Mouse (Mus musculus): Measurements from ENCODE around the gene Tenm1. TPM values are rescaled to one million over a fixed set of nuclear protein-coding genes. Genes with fewer than 3 reads are reported as not detected.

The Tenm1 gene
- polyA plus RNA-seq, 1 experiment from 2014 or later, result 0.10 TPM

DNA sequence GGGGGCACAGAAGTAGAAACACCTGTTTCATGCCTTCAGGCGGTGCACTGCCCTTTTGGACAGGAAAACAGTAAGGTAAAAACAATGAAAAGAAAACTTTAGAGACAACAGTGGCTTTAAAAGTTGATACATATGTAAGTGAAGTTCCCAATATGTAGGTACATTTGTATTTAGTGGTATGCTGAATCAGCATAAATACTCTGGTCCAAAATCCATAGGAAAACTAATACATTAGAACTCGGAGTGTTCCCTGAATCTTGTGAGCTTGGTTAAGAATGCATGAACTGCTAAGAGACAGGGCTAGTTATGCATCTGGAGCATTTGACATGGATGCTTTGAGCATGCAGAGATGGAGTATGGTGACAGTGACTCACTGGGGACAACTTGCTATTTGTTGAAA lies 906.1 kb downstream of the Tenm1 start:
- Histone ChIP-seq H3K27ac (no peak overlapping the region), H3K4me2 (no peak overlapping the region), H3K9me3 (replicated peaks) (no peaks in the 10 kb centered on the region), H3K4me1 (replicated peaks) (no peaks in the 10 kb centered on the region), H3K9ac (no peak overlapping the region), H3K27me3 (no peaks in the 10 kb centered on the region), H3K36me3 (no peaks in the 10 kb centered on the region), H3K4me3 (no peak overlapping the region)
- no peak for ATAC-seq (replicated peaks; ENCODE audit: insufficient number of reproducible peaks, insufficient read depth, low FRiP score, low read depth)
- WGBS, result 84% methylated on average over 2 of the region's 2 CpGs

DNA sequence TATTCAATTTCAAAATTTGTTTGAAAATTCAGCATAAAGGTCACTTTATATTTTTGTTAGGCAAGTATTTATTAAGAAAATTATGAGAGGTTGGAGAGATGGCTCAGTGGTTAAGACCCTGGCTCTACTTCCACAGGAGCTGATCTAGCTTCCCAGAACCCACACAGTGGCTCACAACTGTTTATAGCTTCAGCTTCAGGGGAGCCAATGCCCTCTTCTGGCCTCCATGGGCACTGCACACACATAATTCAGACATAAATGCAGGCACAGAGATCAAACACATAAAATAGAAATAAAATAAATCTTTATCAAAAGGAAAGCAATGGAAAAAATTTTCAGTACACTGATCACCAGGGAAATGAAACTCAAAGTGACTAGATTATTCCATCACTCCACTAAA lies 916.4 kb downstream of the Tenm1 start:
- no peak overlapping the region for H3K4me2 ChIP-seq
- no peak overlapping the region for H3K4me3 ChIP-seq
- no peaks in the 10 kb centered on the region for H3K9me3 ChIP-seq (replicated peaks)
- ATAC-seq (replicated peaks; ENCODE audit: insufficient number of reproducible peaks, insufficient read depth, low FRiP score, low read depth), result no peak
- no peak overlapping the region for H3K27ac ChIP-seq
- H3K4me1 ChIP-seq (replicated peaks), result no peaks in the 10 kb centered on the region
- no peaks in the 10 kb centered on the region for H3K27me3 ChIP-seq
- no peak overlapping the region for H3K9ac ChIP-seq
- no peaks in the 10 kb centered on the region for H3K36me3 ChIP-seq

DNA sequence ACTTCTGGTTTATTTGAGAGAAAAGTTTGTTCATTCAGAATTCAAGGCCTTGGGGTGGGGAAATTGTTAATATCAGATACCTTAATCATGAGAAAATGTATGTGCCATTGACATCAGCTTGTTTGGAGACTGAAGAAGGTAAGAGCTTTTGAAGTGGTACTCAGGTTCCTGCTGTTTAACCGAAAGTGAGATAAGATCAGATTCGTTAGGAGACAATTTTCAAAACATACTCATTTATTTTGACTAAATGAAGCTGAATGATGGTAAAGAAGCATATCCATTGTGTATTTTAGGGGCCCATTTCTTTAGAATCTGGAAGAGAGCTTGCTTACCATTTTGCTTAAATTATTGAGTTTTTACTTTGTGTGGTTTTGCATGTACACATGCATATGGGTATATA lies 917.8 kb downstream of the Tenm1 start:
- 51% methylated on average over 2 of the region's 2 CpGs for whole genome bisulfite sequencing
- no peaks in the 10 kb centered on the region for H3K9me3 ChIP-seq (replicated peaks)
- no peaks in the 10 kb centered on the region for H3K4me1 ChIP-seq (replicated peaks)
- H3K27me3 ChIP-seq, result no peaks in the 10 kb centered on the region
- H3K9ac ChIP-seq, result no peak overlapping the region
- ATAC-seq (replicated peaks; ENCODE audit: insufficient number of reproducible peaks, insufficient read depth, low FRiP score, low read depth), result no peak
- H3K27ac ChIP-seq, result no peak overlapping the region
- no peak overlapping the region for H3K4me3 ChIP-seq
- H3K36me3 ChIP-seq, result no peaks in the 10 kb centered on the region
- H3K4me2 ChIP-seq, result no peak overlapping the region

DNA sequence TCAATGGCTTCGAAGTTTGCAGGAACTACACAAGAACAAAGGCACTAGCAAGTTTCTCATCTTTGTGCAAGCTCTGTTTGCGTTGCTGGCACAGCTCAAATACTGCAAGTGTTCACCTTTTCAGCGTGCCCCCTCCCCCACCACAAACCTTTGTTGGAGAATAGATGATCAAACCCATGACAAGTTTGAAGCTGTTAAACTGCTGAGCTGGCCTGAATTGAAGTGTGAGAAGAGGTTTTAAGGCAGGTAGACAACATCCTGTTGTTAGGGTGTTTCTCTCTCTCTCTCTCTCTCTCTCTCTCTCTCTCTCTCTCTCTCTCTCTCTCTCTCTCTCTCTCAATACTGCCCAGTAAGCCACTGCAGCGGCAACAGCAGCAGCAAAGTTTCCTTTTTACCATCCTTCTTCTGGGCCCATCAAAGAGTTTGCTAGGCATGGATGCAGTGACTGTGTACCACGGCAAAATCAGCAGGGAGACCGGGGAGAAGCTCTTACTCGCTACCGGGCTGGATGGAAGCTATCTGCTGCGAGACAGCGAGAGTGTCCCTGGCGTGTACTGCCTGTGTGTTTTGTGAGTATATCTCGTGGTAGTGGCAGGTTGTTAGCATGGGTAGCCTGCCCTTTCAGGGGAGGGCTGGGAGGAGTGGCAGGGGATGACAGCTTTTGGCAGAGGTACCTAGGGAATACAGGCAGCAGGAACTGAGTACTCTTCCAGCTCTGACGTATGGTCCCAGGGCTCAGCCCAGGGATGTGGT lies 926.5 kb downstream of the Tenm1 start, which contains the start of gene Sh2d1a:
Gene Sh2d1a, plus strand, starts transcription at position 163 of the 753 bp plus-strand sequence.
- H3K36me3 ChIP-seq, result no peaks in the 10 kb centered on the region
- no peak for ATAC-seq (replicated peaks; ENCODE audit: insufficient number of reproducible peaks, insufficient read depth, low FRiP score, low read depth)
- WGBS, result 73% methylated on average over 13 of the region's 13 CpGs
- no peaks in the 10 kb centered on the region for H3K4me1 ChIP-seq (replicated peaks)
- no peak within 1 kb of the TSS for H3K27ac ChIP-seq
- no peak within 1 kb of the TSS for H3K4me3 ChIP-seq
- H3K9me3 ChIP-seq (replicated peaks), result no peaks in the 10 kb centered on the region
- H3K9ac ChIP-seq, result no peak within 1 kb of the TSS
- no peaks in the 10 kb centered on the region for H3K27me3 ChIP-seq
- H3K4me2 ChIP-seq, result no peak within 1 kb of the TSS

DNA sequence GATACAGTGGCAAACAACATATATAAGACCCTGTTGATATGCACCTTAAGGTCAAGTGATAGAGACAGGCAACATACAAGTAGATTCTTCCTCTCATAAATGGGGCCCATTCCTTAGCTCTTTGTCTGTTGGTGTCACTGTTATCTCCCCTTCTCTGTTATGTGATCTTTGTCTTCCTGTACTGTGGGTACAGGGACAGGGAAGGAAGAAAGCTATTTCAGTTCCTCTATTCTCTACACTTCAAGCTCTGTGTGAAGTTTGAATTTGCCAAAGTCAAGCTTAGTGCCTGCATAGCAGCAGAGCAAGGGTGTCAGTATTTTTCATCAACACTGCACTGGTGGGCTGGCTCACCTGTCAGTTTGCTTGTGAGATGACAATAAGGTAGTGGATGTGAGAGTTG lies 928.4 kb downstream of the Tenm1 start:
- H3K9ac ChIP-seq, result no peak overlapping the region
- H3K4me3 ChIP-seq, result no peak overlapping the region
- H3K4me2 ChIP-seq, result no peak overlapping the region
- no peak overlapping the region for H3K27ac ChIP-seq
- ATAC-seq (replicated peaks; ENCODE audit: insufficient number of reproducible peaks, insufficient read depth, low FRiP score, low read depth), result no peak
- H3K4me1 ChIP-seq (replicated peaks), result no peaks in the 10 kb centered on the region
- H3K27me3 ChIP-seq, result no peaks in the 10 kb centered on the region
- H3K9me3 ChIP-seq (replicated peaks), result no peaks in the 10 kb centered on the region
- no peaks in the 10 kb centered on the region for H3K36me3 ChIP-seq

DNA sequence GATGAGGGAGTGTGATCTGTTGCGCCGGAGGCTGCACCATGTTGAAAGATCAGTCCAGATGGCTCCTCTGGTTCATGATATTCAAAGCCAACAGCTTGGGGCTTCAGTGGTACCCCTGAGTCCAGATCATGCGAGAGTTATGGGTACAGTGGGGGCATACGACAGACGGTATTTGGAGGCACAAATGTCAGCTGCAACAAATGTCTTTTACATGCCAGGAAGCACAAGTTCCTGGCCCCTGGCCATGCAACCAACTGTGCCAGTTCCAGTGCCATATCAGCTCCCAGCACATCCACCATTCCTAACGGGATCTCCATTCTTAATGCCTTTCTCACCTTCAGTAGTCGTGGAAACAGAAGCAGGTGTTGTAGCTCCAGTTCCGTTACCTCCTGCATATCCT lies 938.6 kb downstream of the Tenm1 start:
- no peaks in the 10 kb centered on the region for H3K4me1 ChIP-seq (replicated peaks)
- no peaks in the 10 kb centered on the region for H3K36me3 ChIP-seq
- H3K9me3 ChIP-seq (replicated peaks), result no peaks in the 10 kb centered on the region
- H3K4me2 ChIP-seq, result no peak overlapping the region
- no peak overlapping the region for H3K4me3 ChIP-seq
- ATAC-seq (replicated peaks; ENCODE audit: insufficient number of reproducible peaks, insufficient read depth, low FRiP score, low read depth), result no peak
- H3K27ac ChIP-seq, result no peak overlapping the region
- no peak overlapping the region for H3K9ac ChIP-seq
- H3K27me3 ChIP-seq, result no peaks in the 10 kb centered on the region
- WGBS, result 89% methylated on average over 8 of the region's 8 CpGs

DNA sequence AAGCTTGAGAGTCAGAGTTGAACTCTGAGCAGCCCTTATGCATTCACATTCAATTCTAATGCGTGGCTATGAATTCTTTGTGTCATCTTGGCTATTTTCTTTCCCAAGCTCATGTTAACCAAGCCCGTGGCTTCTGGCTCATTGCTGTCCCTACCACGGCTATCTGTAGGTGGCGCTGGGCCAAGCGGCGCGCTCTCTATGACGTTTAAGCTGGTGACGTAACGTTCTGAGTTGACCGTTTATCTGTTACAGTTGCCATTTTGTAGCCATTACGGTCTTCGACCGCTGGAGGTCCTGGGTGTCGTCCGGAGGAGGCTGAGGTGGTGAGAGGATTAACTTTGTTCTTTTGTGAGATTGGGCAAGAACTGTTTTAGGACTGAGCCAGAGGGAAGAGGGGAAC lies 939.5 kb downstream of the Tenm1 start, which contains the start of gene Tex13c2:
Gene Tex13c2, plus strand, starts transcription at position 246 of the 400 bp plus-strand sequence.
- no peak within 1 kb of the TSS for H3K4me2 ChIP-seq
- H3K36me3 ChIP-seq, result no peaks in the 10 kb centered on the region
- H3K27ac ChIP-seq, result no peak within 1 kb of the TSS
- no peaks in the 10 kb centered on the region for H3K4me1 ChIP-seq (replicated peaks)
- no peak for ATAC-seq (replicated peaks; ENCODE audit: insufficient number of reproducible peaks, insufficient read depth, low FRiP score, low read depth)
- H3K9me3 ChIP-seq (replicated peaks), result no peaks in the 10 kb centered on the region
- H3K4me3 ChIP-seq, result no peak within 1 kb of the TSS
- 81% methylated on average over 16 of the region's 16 CpGs for WGBS
- no peak within 1 kb of the TSS for H3K9ac ChIP-seq
- H3K27me3 ChIP-seq, result no peaks in the 10 kb centered on the region

Other genes starting within 250 kb of the Tenm1 start
- gene Tex13c1, start 162.0 kb upstream of the Tenm1 start, polyA plus RNA-seq (2015; fragmentation: Nextera tagmentation; extraction: Ambion mirVana), result not detected in 2 replicates

Measured in heart, embryonic 15.5 days (tissue).